Mouse (Mus musculus) CH12.LX (cell line): Measurements from ENCODE around the gene Zfp827. TPM values are rescaled to one million over a fixed set of nuclear protein-coding genes. Genes with fewer than 3 reads are reported as not detected.

Experiments used
- DNase-seq: peaks from one replicate; pipeline ENCODE4 v3.0.0-alpha.2; 2013; ENCODE audit errors: extremely low read depth
- H3K27ac ChIP-seq: 2 replicates; pipeline ENCODE4 v1.5.1; 2012; ENCODE audit warnings: low read depth, mild to moderate bottlenecking, control low read depth, moderate library complexity; ENCODE audit not compliant: insufficient read depth
- H3K27me3 ChIP-seq: replicated peaks from 2 replicates; pipeline ENCODE3; 2012; ENCODE audit warnings: inconsistent platforms
- H3K36me3 ChIP-seq, 2 experiments: replicated peaks in 1 of 2; 2 replicates each; pipeline versions ENCODE3 to v1.6.1; 2012; ENCODE audit warnings: inconsistent platforms in 1 of 2, low read length in 1 of 2, mild to moderate bottlenecking in 1 of 2, mixed read lengths in 1 of 2, moderate library complexity in 1 of 2; ENCODE audit not compliant: control insufficient read depth in 1 of 2, insufficient read depth in 1 of 2
- H3K4me1 ChIP-seq, 2 experiments: 2 replicates each; pipeline ENCODE4 v1.6.1; 2012; ENCODE audit warnings: inconsistent platforms in 1 of 2, moderate library complexity in 1 of 2; ENCODE audit not compliant: insufficient read depth in 2 of 2, control insufficient read depth in 1 of 2
- H3K4me2 ChIP-seq: 2 replicates; pipeline ENCODE4 v1.6.1; 2012; ENCODE audit warnings: low read depth, mild to moderate bottlenecking, control low read depth; ENCODE audit not compliant: poor library complexity, insufficient read depth, severe bottlenecking
- H3K4me3 ChIP-seq, 3 experiments: fragments of 150-350 bp in 1 of 3; sonication (generic) in 1 of 3; replicated peaks in 1 of 3; 2 replicates each; pipeline versions ENCODE3 to v1.5.1; 2011 to 2012; ENCODE audit warnings: low read depth in 2 of 3, low read length in 2 of 3, mild to moderate bottlenecking in 2 of 3, moderate library complexity in 2 of 3, control low read depth in 1 of 3, improper control_type of control experiment in 1 of 3, inconsistent platforms in 1 of 3, mixed read lengths in 1 of 3; ENCODE audit not compliant: poor library complexity in 1 of 3
- H3K79me2 ChIP-seq: replicated peaks from 2 replicates; pipeline ENCODE4 v1.6.1; 2012; ENCODE audit warnings: mild to moderate bottlenecking, moderate library complexity; ENCODE audit not compliant: control insufficient read depth, poor library complexity, insufficient read depth, severe bottlenecking; ENCODE audit errors: extremely low read depth
- H3K9ac ChIP-seq: 2 replicates; pipeline ENCODE4 v1.6.1; 2012; ENCODE audit warnings: low read depth, mild to moderate bottlenecking, control low read depth, moderate library complexity; ENCODE audit not compliant: insufficient read depth
- H3K9me3 ChIP-seq: replicated peaks from 2 replicates; pipeline ENCODE3; 2012; ENCODE audit warnings: low read length, inconsistent platforms, mixed read lengths
- CHD2 ChIP-seq: IDR thresholded peaks from 2 replicates; pipeline ENCODE4 v1.6.1; 2011; ENCODE audit warnings: low read length, improper control_type of control experiment
- E2F4 ChIP-seq: IDR thresholded peaks from 2 replicates; pipeline ENCODE4 v1.6.1; 2011; ENCODE audit warnings: low read depth, low read length, improper control_type of control experiment; ENCODE audit not compliant: insufficient replicate concordance
- EP300 ChIP-seq: IDR thresholded peaks from 2 replicates; pipeline ENCODE4 v1.6.1; 2011; ENCODE audit warnings: low read length, improper control_type of control experiment
- ETS1 ChIP-seq: conservative IDR thresholded peaks from 2 replicates; pipeline ENCODE4 v1.6.1; 2012; ENCODE audit warnings: low read depth, mild to moderate bottlenecking, inconsistent platforms, low read length, improper control_type of control experiment, moderate library complexity
- JUN ChIP-seq: IDR thresholded peaks from 2 replicates; pipeline ENCODE4 v1.6.1; 2011; ENCODE audit warnings: low read depth, mild to moderate bottlenecking, low read length, improper control_type of control experiment, moderate library complexity; ENCODE audit not compliant: insufficient read depth
- JUND ChIP-seq: conservative IDR thresholded peaks from 2 replicates; pipeline ENCODE4 v1.6.1; 2011; ENCODE audit warnings: low read depth, low read length, improper control_type of control experiment
- MAFK ChIP-seq: IDR thresholded peaks from 2 replicates; pipeline ENCODE4 v1.6.1; 2011; ENCODE audit warnings: low read length, improper control_type of control experiment; ENCODE audit not compliant: insufficient replicate concordance
- MAX ChIP-seq: IDR thresholded peaks from 2 replicates; pipeline ENCODE4 v1.6.1; 2011; ENCODE audit warnings: low read length, improper control_type of control experiment
- MAZ ChIP-seq: IDR thresholded peaks from 2 replicates; pipeline ENCODE4 v1.6.1; 2012; ENCODE audit warnings: low read depth, mild to moderate bottlenecking, inconsistent platforms, low read length, improper control_type of control experiment, moderate library complexity
- MEF2A ChIP-seq: IDR thresholded peaks from 2 replicates; pipeline ENCODE4 v1.6.1; 2014; ENCODE audit warnings: low read depth, mild to moderate bottlenecking, inconsistent platforms, low read length, improper control_type of control experiment, borderline replicate concordance
- MXI1 ChIP-seq: IDR thresholded peaks from 2 replicates; pipeline ENCODE4 v1.6.1; 2011; ENCODE audit warnings: mild to moderate bottlenecking, low read depth, low read length, improper control_type of control experiment
- MYC ChIP-seq: IDR thresholded peaks from 2 replicates; pipeline ENCODE4 v1.6.1; 2011; ENCODE audit warnings: low read depth, mild to moderate bottlenecking, improper control_type of control experiment, low read length
- RCOR1 ChIP-seq: conservative IDR thresholded peaks from 2 replicates; pipeline ENCODE4 v1.6.1; 2012; ENCODE audit warnings: low read depth, mild to moderate bottlenecking, inconsistent platforms, low read length, improper control_type of control experiment
- TCF12 ChIP-seq: IDR thresholded peaks from 2 replicates; pipeline ENCODE4 v1.6.1; 2014; ENCODE audit warnings: low read depth, mild to moderate bottlenecking, inconsistent platforms, low read length, improper control_type of control experiment
- UBTF ChIP-seq: IDR thresholded peaks from 2 replicates; pipeline ENCODE4 v1.6.1; 2012; ENCODE audit warnings: low read depth, mild to moderate bottlenecking, inconsistent platforms, low read length, improper control_type of control experiment, moderate library complexity
- USF1 ChIP-seq: IDR thresholded peaks from 2 replicates; pipeline ENCODE4 v1.6.1; 2014; ENCODE audit warnings: low read depth, mild to moderate bottlenecking, inconsistent platforms, low read length, improper control_type of control experiment
- USF2 ChIP-seq: conservative IDR thresholded peaks from 2 replicates; pipeline ENCODE4 v1.6.1; 2011; ENCODE audit warnings: low read depth, low read length, improper control_type of control experiment
- ZNF384 ChIP-seq: IDR thresholded peaks from 2 replicates; pipeline ENCODE4 v1.6.1; 2012; ENCODE audit warnings: low read depth, low read length, improper control_type of control experiment, inconsistent platforms
- dilution Hi-C: fragments of 300-500 bp; cut with MboI; formaldehyde crosslinking; loops from 2 replicates; pipeline ENCODE4 v1.14.3; 2020; ENCODE audit warnings: low sequenced_read_pairs; ENCODE audit not compliant: extremely low pct_unique_long_range_greater_than_20kb, extremely low pct_ligation_motif_present
- in situ Hi-C: fragments of 300-500 bp; cut with MboI; formaldehyde crosslinking; loops from 3 replicates; pipeline ENCODE4 v1.14.3; 2019; ENCODE audit warnings: low sequenced_read_pairs, low pct_ligation_motif_present, low pct_unique_long_range_greater_than_20kb, mixed read lengths
- polyA plus RNA-seq: library from polyadenylated mRNA; unstranded; fragments of >175 nt; gene quantifications from 2 replicates; pipeline ENCODE4 v1.2.1, GENCODE M21; 2012; ENCODE audit warnings: low read depth; ENCODE audit not compliant: insufficient read length
- total RNA-seq, 2 experiments: library from RNA; depleted of rRNA; stranded (reverse); fragments of 300-350 nt in 1 of 2; fragments of >200 nt in 1 of 2; gene quantifications; 2 replicates each; pipeline ENCODE4 v1.2.3; 2012 to 2014

The Zfp827 gene
- total and polyA plus RNA-seq, 3 experiments: 4.3 to 11.1 (median 7.8) TPM

DNA sequence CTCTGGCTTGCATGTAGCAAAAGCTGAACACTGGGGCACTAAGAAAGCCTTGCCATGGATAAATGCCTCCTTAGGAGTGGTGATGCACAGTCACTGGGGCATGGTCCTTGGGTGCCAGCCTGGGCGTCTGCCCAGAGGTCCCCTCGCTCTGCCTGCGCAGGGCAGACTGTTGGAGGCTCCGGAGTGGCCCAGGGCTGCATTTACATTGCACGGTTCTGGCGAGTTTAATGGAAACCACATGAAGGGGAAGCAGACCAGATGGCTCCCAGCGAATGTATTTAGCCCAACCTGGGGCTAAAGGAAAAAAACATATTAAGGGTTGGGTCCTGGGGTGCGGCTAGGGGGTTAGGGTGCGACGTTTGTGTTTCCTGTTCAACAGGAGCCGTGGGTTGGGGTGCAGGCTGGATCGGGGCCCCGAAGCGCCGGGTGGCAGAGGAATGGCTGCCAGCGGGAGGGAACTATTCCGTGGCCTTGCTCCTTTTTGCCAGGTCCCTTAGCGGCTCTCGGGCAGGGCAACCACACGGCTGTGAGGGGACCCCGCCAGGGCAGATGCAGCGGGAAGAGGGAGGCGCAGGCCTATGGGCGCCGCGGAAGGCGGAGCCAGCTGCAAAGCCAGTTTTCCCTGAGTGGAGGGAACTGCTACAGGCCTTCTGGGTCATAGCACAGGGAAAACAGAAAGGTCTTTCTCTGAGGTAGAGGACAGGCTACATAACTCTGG lies 181.6 kb downstream of the Zfp827 start:
- H3K36me3 ChIP-seq: no peaks in the 10 kb centered on the region
- H3K4me3 ChIP-seq: no peak overlapping the region
- H3K4me2 ChIP-seq: peak overlapping the region; percentile 45; the same call in 1 of the 2 replicates
- H3K4me1 ChIP-seq: peaks cover 0 to 14% of the 10 kb centered on the region in 2 experiments; a peak in 2 of 4 replicates
- H3K9me3 ChIP-seq: no peaks in the 10 kb centered on the region
- TF ChIP-seq MYC (no peak), MAFK (no peak), JUN (no peak), ETS1 (no peak)
- TF ChIP-seq, all 38 proteins: peak for 0
- Histone ChIP-seq H3K27ac (no peak overlapping the region), H3K9ac (no peak overlapping the region), H3K79me2 (no peaks in the 10 kb centered on the region), H3K27me3 (no peaks in the 10 kb centered on the region)
- DNase-seq: peak; percentile 2
- dilution Hi-C loops (no loop called here), in situ Hi-C loops (no loop called here)

GRCm38 (mm10) chr8:79211630-79212029 lies 183.4 kb downstream of the Zfp827 start:
- Histone ChIP-seq H3K4me3 (no peak overlapping the region), H3K27ac (no peak overlapping the region), H3K9ac (no peak overlapping the region), H3K27me3 (no peaks in the 10 kb centered on the region), H3K79me2 (no peaks in the 10 kb centered on the region), H3K36me3 (no peaks in the 10 kb centered on the region), H3K4me2 (no peak overlapping the region), H3K9me3 (no peaks in the 10 kb centered on the region), H3K4me1 (peaks cover 0 to 14% of the 10 kb centered on the region in 2 experiments; a peak in 2 of 4 replicates)
- no peak for DNase-seq
- dilution Hi-C loops (no loop called here), in situ Hi-C loops (no loop called here)
- no peak for TF ChIP-seq MAZ
- no peak for TF ChIP-seq EP300
- TF ChIP-seq JUND: no peak
- no peak for TF ChIP-seq TCF12
- TF ChIP-seq MAFK: no peak
- no peak for TF ChIP-seq E2F4

- Histone ChIP-seq H3K79me2 (no peaks in the 10 kb centered on the region), H3K9me3 (peaks cover 7% of the 10 kb centered on the region), H3K9ac (no peak overlapping the region), H3K4me1 (peaks cover 2 to 22% of the 10 kb centered on the region in 2 experiments; a peak in 3 of 4 replicates), H3K36me3 (peaks cover 0 to 2% of the 10 kb centered on the region in 2 experiments), H3K4me2 (no peak overlapping the region), H3K4me3 (no peak overlapping the region), H3K27ac (no peak overlapping the region), H3K27me3 (no peaks in the 10 kb centered on the region)
- in situ Hi-C loops (no loop called here), dilution Hi-C loops (no loop called here)
- TF ChIP-seq CHD2 (no peak), MAFK (no peak), JUND (no peak), USF1 (no peak), MEF2A (no peak), MXI1 (no peak), MAX (no peak), USF2 (no peak), ZNF384 (no peak), EP300 (no peak), UBTF (no peak), RCOR1 (no peak)
- no peak for DNase-seq
These were observed 194.0 kb downstream of the Zfp827 start for GRCm38 (mm10) chr8:79222106-79222751.
